Mouse (Mus musculus) lung, postnatal 0 days (tissue): ENCODE measurements around the gene Gbx1.

Source experiments
- CTCF ChIP-seq: IDR thresholded peaks from 2 replicates; pipeline ENCODE4 v1.5.1; 2016; ENCODE audit warnings: antibody characterized with exemption, mild to moderate bottlenecking
- EP300 ChIP-seq: IDR thresholded peaks from 2 replicates; pipeline ENCODE4 v1.6.1; 2016; ENCODE audit warnings: antibody characterized with exemption, mild to moderate bottlenecking, control low read depth

DNA sequence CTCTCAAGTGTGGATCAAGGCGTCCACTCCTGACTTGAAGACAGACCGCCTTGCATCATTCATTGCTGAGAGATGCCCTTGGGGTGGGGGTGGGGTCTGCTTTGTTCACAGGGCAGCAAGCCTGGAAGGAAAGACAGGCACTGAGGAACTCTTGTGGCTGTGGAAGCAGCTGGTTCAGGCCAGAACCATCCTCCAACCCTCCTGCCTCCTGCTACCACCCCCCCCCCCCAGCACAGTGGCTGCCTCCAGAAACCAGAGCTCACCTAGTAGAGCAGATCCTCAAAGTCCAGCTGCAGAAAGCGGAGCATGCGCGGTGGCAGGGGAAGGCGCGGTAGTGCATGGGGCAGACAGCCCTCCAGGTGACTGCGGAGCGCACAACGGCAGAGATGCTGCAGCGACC lies 6.4 kb upstream of the Gbx1 start:
- TF ChIP-seq CTCF: no peak
- no peak for TF ChIP-seq EP300
